Mouse (Mus musculus) erythroblast, embryonic 14.5 days (primary cell): Measurements from ENCODE around the gene Dlst. TPM values are rescaled to one million over a fixed set of nuclear protein-coding genes. Genes with fewer than 3 reads are reported as not detected.

Experiments
- H3K27me3 ChIP-seq: 2 replicates; pipeline ENCODE4 v1.6.1; 2012; ENCODE audit warnings: inconsistent platforms; ENCODE audit not compliant: control insufficient read depth
- H3K36me3 ChIP-seq: 2 replicates; pipeline ENCODE4 v1.6.1; 2012; ENCODE audit warnings: mild to moderate bottlenecking, inconsistent platforms; ENCODE audit not compliant: control insufficient read depth
- H3K4me1 ChIP-seq: 2 replicates; pipeline ENCODE4 v1.6.1; 2012; ENCODE audit warnings: inconsistent platforms; ENCODE audit not compliant: control insufficient read depth
- H3K4me3 ChIP-seq: replicated peaks from 2 replicates; pipeline ENCODE3; 2012; ENCODE audit warnings: moderate library complexity, mild to moderate bottlenecking, inconsistent platforms
- H3K9me3 ChIP-seq: 2 replicates; pipeline ENCODE4 v1.6.1; 2012; ENCODE audit warnings: low read length, inconsistent platforms, mixed read lengths; ENCODE audit not compliant: control insufficient read depth
- GATA1 ChIP-seq: IDR thresholded peaks from 2 replicates; pipeline ENCODE4 v1.6.1; 2012; ENCODE audit warnings: low read length, inconsistent platforms, mixed read lengths
- TAL1 ChIP-seq: IDR thresholded peaks from 3 replicates; pipeline ENCODE4 v1.6.1; 2012; ENCODE audit warnings: low read length, inconsistent platforms, mixed read lengths
- polyA plus RNA-seq: library from polyadenylated mRNA; stranded (reverse); fragments of >175 nt; gene quantifications from 2 replicates; pipeline ENCODE4 v1.2.3, GENCODE M21; 2012

Gene Dlst
- polyA plus RNA-seq, result 41.0 and 55.1 TPM in 2 replicates

- Histone ChIP-seq H3K36me3 (peaks cover 37% of the 10 kb centered on the region), H3K27me3 (no peaks in the 10 kb centered on the region), H3K4me1 (peaks cover 60% of the 10 kb centered on the region), H3K9me3 (no peaks in the 10 kb centered on the region), H3K4me3 (peak within 1 kb of the TSS; percentile 92)
- TF ChIP-seq GATA1, result no peak
- TF ChIP-seq TAL1, result no peak
These were observed at the start of gene Dlst, which contains the start of gene Prox2 for GRCm38 (mm10) chr12:85110698-85111592. Gene Dlst (plus strand): TSS chr12:85110833. Gene Prox2 (minus strand): TSS chr12:85110759.

GRCm38 (mm10) chr12:85071043-85071442 is 39.6 kb upstream of the Dlst start:
- no peak overlapping the region for H3K4me3 ChIP-seq
- no peaks in the 10 kb centered on the region for H3K9me3 ChIP-seq
- peaks cover 48% of the 10 kb centered on the region for H3K36me3 ChIP-seq
- no peaks in the 10 kb centered on the region for H3K27me3 ChIP-seq
- H3K4me1 ChIP-seq, result no peaks in the 10 kb centered on the region
- TF ChIP-seq GATA1 (no peak), TAL1 (no peak)

GRCm38 (mm10) chr12:85077100-85077499 is 33.5 kb upstream of the Dlst start:
- H3K4me3 ChIP-seq, result no peak overlapping the region
- H3K36me3 ChIP-seq, result peaks cover 25% of the 10 kb centered on the region
- no peaks in the 10 kb centered on the region for H3K4me1 ChIP-seq
- H3K9me3 ChIP-seq, result no peaks in the 10 kb centered on the region
- TF ChIP-seq GATA1 (no peak), TAL1 (no peak)
- H3K27me3 ChIP-seq, result no peaks in the 10 kb centered on the region

- Histone ChIP-seq H3K9me3 (peaks cover 3% of the 10 kb centered on the region), H3K4me3 (no peak overlapping the region), H3K27me3 (no peaks in the 10 kb centered on the region), H3K36me3 (peaks cover 20% of the 10 kb centered on the region), H3K4me1 (peaks cover 3% of the 10 kb centered on the region)
- TF ChIP-seq TAL1 (no peak), GATA1 (no peak)
These were observed 26.4 kb upstream of the Dlst start for GRCm38 (mm10) chr12:85084257-85084656.

GRCm38 (mm10) chr12:85084941-85085340 is 25.7 kb upstream of the Dlst start:
- H3K9me3 ChIP-seq, result peaks cover 5% of the 10 kb centered on the region
- H3K4me3 ChIP-seq, result no peak overlapping the region
- peaks cover 6% of the 10 kb centered on the region for H3K4me1 ChIP-seq
- H3K36me3 ChIP-seq, result peaks cover 27% of the 10 kb centered on the region
- no peaks in the 10 kb centered on the region for H3K27me3 ChIP-seq
- no peak for TF ChIP-seq GATA1
- no peak for TF ChIP-seq TAL1

- Histone ChIP-seq H3K36me3 (peaks cover 27% of the 10 kb centered on the region), H3K9me3 (peaks cover 5% of the 10 kb centered on the region), H3K27me3 (no peaks in the 10 kb centered on the region), H3K4me3 (no peak overlapping the region), H3K4me1 (peaks cover 26% of the 10 kb centered on the region)
- TF ChIP-seq TAL1 (no peak), GATA1 (no peak)
These were observed 22.8 kb upstream of the Dlst start for GRCm38 (mm10) chr12:85087845-85088244.

GRCm38 (mm10) chr12:85091190-85091589 is 19.4 kb upstream of the Dlst start:
- TF ChIP-seq GATA1 (no peak), TAL1 (no peak)
- Histone ChIP-seq H3K4me3 (no peak overlapping the region), H3K36me3 (peaks cover 27% of the 10 kb centered on the region), H3K9me3 (peaks cover 5% of the 10 kb centered on the region), H3K27me3 (no peaks in the 10 kb centered on the region), H3K4me1 (peaks cover 28% of the 10 kb centered on the region)

- Histone ChIP-seq H3K4me3 (no peak overlapping the region), H3K4me1 (peaks cover 29% of the 10 kb centered on the region), H3K9me3 (peaks cover 5% of the 10 kb centered on the region), H3K27me3 (no peaks in the 10 kb centered on the region), H3K36me3 (peaks cover 23% of the 10 kb centered on the region)
- no peak for TF ChIP-seq TAL1
These were observed 18.4 kb upstream of the Dlst start for GRCm38 (mm10) chr12:85092214-85092613.

GRCm38 (mm10) chr12:85094010-85094409 is 16.6 kb upstream of the Dlst start:
- Histone ChIP-seq H3K4me1 (peaks cover 30% of the 10 kb centered on the region), H3K36me3 (peaks cover 9% of the 10 kb centered on the region), H3K4me3 (no peak overlapping the region), H3K9me3 (peaks cover 4% of the 10 kb centered on the region), H3K27me3 (no peaks in the 10 kb centered on the region)
- TF ChIP-seq GATA1, result no peak

GRCm38 (mm10) chr12:85094706-85095105 is 15.9 kb upstream of the Dlst start:
- peaks cover 29% of the 10 kb centered on the region for H3K4me1 ChIP-seq
- no peaks in the 10 kb centered on the region for H3K27me3 ChIP-seq
- TF ChIP-seq TAL1 (no peak), GATA1 (no peak)
- H3K36me3 ChIP-seq, result peaks cover 2% of the 10 kb centered on the region
- H3K4me3 ChIP-seq, result no peak overlapping the region
- no peaks in the 10 kb centered on the region for H3K9me3 ChIP-seq
